Mouse (Mus musculus) intestine, embryonic 16.5 days (tissue): ENCODE measurements around the gene Tnfrsf17. TPM values are rescaled to one million over a fixed set of nuclear protein-coding genes. Genes with fewer than 3 reads are reported as not detected.

Experiments
- ATAC-seq: fragments of 200-750 bp; cut with Nextera tagmentation; 2 replicates; pipeline ENCODE4 v1.8.0; 2017; ENCODE audit warnings: moderate TSS enrichment, moderate library complexity
- H3K27ac ChIP-seq: fragments of 300-500 bp; sonication (generic); 2 replicates; pipeline ENCODE4 v1.5.1; 2014; ENCODE audit warnings: mild to moderate bottlenecking, low read length
- H3K27me3 ChIP-seq: fragments of 300-500 bp; sonication (generic); replicated peaks from 2 replicates; pipeline ENCODE4 v1.6.1; 2014; ENCODE audit warnings: low read length, control low read depth, mixed read lengths; ENCODE audit not compliant: control insufficient read depth, insufficient read depth
- H3K36me3 ChIP-seq: fragments of 300-500 bp; sonication (generic); 2 replicates; pipeline ENCODE4 v1.6.1; 2014; ENCODE audit warnings: low read length, control low read depth; ENCODE audit not compliant: control insufficient read depth, insufficient read depth
- H3K4me1 ChIP-seq: fragments of 300-500 bp; sonication (generic); 2 replicates; pipeline ENCODE4 v1.6.1; 2014; ENCODE audit warnings: low read length, control low read depth, mixed read lengths; ENCODE audit not compliant: control insufficient read depth, insufficient read depth
- H3K4me2 ChIP-seq: fragments of 300-500 bp; sonication (generic); 2 replicates; pipeline ENCODE4 v1.6.1; 2014; ENCODE audit warnings: low read depth, low read length, control low read depth
- H3K4me3 ChIP-seq: fragments of 300-500 bp; sonication (generic); 2 replicates; pipeline ENCODE4 v1.5.1; 2014; ENCODE audit warnings: mild to moderate bottlenecking, low read length
- H3K9ac ChIP-seq: fragments of 300-500 bp; sonication (generic); 2 replicates; pipeline ENCODE4 v1.6.1; 2014; ENCODE audit warnings: low read depth, low read length
- H3K9me3 ChIP-seq: fragments of 300-500 bp; sonication (generic); 2 replicates; pipeline ENCODE4 v1.6.1; 2016; ENCODE audit warnings: low read length, control low read depth; ENCODE audit not compliant: control insufficient read depth
- WGBS: fragments of 180-500 bp; shearing (Covaris S2); extraction: QIAGEN DNeasy Blood & Tissue Kit; methylation state at CpG from one replicate; pipeline ENCODE4 v1.1.7; 2014; 5-methylcytosine and 5-hydroxymethylcytosine counted together
- polyA plus RNA-seq: library from polyadenylated mRNA; unstranded; fragments of >200 nt; fragmentation: Nextera tagmentation; extraction: Ambion mirVana; gene quantifications from 2 replicates; pipeline ENCODE4 v1.2.1, GENCODE M21; 2015

Gene Tnfrsf17
- polyA plus RNA-seq, 1 experiment from 2014 or later: not detected

GRCm38 (mm10) chr16:11366851-11367250, 53.2 kb downstream of the Tnfrsf17 start:
- H3K27me3 ChIP-seq: no peaks in the 10 kb centered on the region
- H3K9ac ChIP-seq: no peak overlapping the region
- WGBS: 64% methylated on average over 1 of the region's 1 CpGs
- H3K27ac ChIP-seq: no peak overlapping the region
- no peak overlapping the region for H3K4me2 ChIP-seq
- peaks cover 11% of the 10 kb centered on the region for H3K4me1 ChIP-seq
- ATAC-seq: no peak
- no peak overlapping the region for H3K4me3 ChIP-seq
- H3K36me3 ChIP-seq: no peaks in the 10 kb centered on the region
- H3K9me3 ChIP-seq: no peaks in the 10 kb centered on the region

- no peak overlapping the region for H3K27ac ChIP-seq
- H3K4me1 ChIP-seq: peaks cover 11% of the 10 kb centered on the region
- no peak overlapping the region for H3K4me3 ChIP-seq
- H3K9ac ChIP-seq: no peak overlapping the region
- no peaks in the 10 kb centered on the region for H3K36me3 ChIP-seq
- WGBS: 77% methylated on average over 3 of the region's 3 CpGs
- H3K4me2 ChIP-seq: no peak overlapping the region
- ATAC-seq: no peak
- H3K9me3 ChIP-seq: no peaks in the 10 kb centered on the region
- no peaks in the 10 kb centered on the region for H3K27me3 ChIP-seq
These were observed 54.8 kb downstream of the Tnfrsf17 start for GRCm38 (mm10) chr16:11368412-11368811.

- Histone ChIP-seq H3K36me3 (no peaks in the 10 kb centered on the region), H3K9ac (no peak overlapping the region), H3K4me2 (no peak overlapping the region), H3K4me3 (no peak overlapping the region), H3K27me3 (no peaks in the 10 kb centered on the region), H3K27ac (no peak overlapping the region), H3K9me3 (no peaks in the 10 kb centered on the region), H3K4me1 (peaks cover 11% of the 10 kb centered on the region)
- 50% methylated on average over 4 of the region's 4 CpGs for WGBS
- no peak for ATAC-seq
These were observed 55.5 kb downstream of the Tnfrsf17 start for GRCm38 (mm10) chr16:11369162-11369561.

- H3K4me2 ChIP-seq: no peak overlapping the region
- H3K4me1 ChIP-seq: peaks cover 11% of the 10 kb centered on the region
- no peaks in the 10 kb centered on the region for H3K9me3 ChIP-seq
- WGBS: 19% methylated on average over 1 of the region's 1 CpGs
- no peaks in the 10 kb centered on the region for H3K36me3 ChIP-seq
- H3K4me3 ChIP-seq: no peak overlapping the region
- ATAC-seq: peak; percentile 48; the same call in 1 of the 2 replicates
- H3K9ac ChIP-seq: no peak overlapping the region
- H3K27me3 ChIP-seq: no peaks in the 10 kb centered on the region
- H3K27ac ChIP-seq: no peak overlapping the region
These were observed 56.0 kb downstream of the Tnfrsf17 start for GRCm38 (mm10) chr16:11369642-11370041.

Other genes with a start within 250 kb of the Tnfrsf17 start
- gene Litaf, start 247.7 kb upstream of the Tnfrsf17 start, polyA plus RNA-seq: 110 and 114 TPM in 2 replicates
- 31.6 and 33.9 TPM in 2 replicates for gene Txndc11, start 179.2 kb upstream of the Tnfrsf17 start, polyA plus RNA-seq
- 79.3 and 83.6 TPM in 2 replicates for gene Zc3h7a, start 137.4 kb upstream of the Tnfrsf17 start, polyA plus RNA-seq
- 150 and 170 TPM in 2 replicates for gene Rsl1d1, start 110.5 kb upstream of the Tnfrsf17 start, polyA plus RNA-seq
- 53.0 and 54.9 TPM in 2 replicates for gene Gspt1, start 59.5 kb upstream of the Tnfrsf17 start, polyA plus RNA-seq
- 5.9 and 6.3 TPM in 2 replicates for gene Snx29, start 9.1 kb downstream of the Tnfrsf17 start, polyA plus RNA-seq